Mouse (Mus musculus) adrenal gland, postnatal 25 days (tissue): Measurements from ENCODE around the gene Tgm1. TPM values are rescaled to one million over a fixed set of nuclear protein-coding genes. Genes with fewer than 3 reads are reported as not detected.

ENCODE experiments used
- DNase-seq: peaks from one replicate; pipeline ENCODE4 v3.0.0; 2021; ENCODE audit warnings: mixed read lengths
- total RNA-seq: library from RNA; stranded (reverse); gene quantifications from 2 replicates; pipeline ENCODE4 v1.2.3, GENCODE M21; 2021

The Tgm1 gene
- total RNA-seq, 1 experiment from 2014 or later = not detected

DNA sequence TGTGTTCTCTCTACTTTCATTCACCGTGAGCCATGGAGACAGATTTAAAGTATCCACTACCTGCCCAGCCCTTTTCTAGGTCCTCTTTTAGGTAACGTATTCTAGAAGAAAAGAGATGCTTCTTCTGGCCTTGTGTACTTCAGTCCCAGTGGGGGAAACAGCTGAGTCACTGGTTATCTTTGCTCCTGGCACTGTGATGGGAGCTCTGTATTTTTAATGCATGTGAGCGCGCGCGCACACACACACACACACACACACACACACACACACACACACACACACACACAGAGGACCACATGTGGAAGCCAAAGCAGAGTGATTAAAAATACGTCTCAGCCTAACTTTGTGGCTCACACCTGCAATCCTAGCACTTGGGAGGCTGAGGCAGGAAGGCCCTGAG is 9.7 kb upstream of the Tgm1 start:
- DNase-seq = no peak

DNA sequence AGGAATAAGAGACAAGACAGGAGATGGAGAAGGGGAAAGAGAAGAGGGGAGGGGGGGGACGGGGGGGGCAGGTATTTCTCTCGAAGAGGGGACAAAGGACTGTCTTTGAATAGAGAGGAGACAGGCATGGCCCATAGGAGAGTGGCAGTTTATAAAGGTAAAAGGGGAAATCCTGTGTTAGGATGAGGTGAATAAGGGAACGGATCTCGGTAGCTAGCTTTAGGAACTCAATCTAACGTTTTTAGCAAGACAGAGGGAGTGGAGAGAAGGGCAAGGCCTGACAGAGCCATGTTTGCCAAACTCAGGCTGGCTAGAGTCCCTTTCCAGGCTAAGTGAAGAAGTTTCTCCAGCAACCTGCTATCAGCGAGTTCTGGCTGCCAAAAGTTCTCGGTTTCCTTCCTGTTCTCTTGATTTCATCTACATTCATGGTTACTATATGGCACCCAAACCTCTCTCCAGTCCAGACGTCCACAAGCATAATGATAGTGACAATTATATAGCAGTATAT is 8.8 kb upstream of the Tgm1 start:
- no peak for DNase-seq

DNA sequence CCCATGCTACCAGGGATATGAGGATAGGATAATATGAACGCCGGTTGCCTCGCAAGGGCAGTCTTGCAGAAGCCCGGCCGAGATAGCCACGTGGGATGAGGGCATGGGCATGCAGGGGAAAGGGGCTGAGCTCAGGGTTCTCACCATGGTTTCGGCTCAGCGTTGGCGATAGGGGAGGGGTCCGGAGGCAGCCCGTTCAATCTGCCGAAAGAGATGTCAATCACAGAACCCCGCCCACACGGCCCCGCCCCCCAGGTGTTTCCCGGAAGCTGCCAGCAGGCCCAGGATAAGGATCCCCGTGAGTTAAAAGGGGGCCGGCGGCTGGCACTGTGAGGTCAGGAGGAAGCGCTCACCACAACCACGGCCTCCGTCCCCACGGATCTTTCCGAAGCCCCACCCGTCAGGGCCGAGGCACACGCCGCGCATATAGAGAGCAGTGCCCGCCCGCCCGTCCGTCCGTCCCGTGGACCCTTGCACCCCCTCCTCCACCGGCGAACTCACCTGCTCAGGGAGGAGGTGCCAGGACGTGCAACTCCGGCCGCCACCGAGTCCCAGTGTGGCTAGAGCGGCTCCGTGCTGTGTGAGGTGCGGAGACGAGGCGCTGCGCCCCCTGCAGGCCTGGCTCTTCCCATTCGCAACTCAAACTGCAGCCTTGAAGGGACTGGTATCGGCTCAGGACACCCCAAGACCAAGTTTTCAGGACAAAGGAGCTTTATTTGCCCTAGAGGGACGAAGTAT is 8.1 kb upstream of the Tgm1 start, which contains the start of gene Rabggta:
TSS of gene Rabggta (minus strand) at position 564 of the 738 bp plus-strand sequence.
- peak; percentile 92 for DNase-seq

DNA sequence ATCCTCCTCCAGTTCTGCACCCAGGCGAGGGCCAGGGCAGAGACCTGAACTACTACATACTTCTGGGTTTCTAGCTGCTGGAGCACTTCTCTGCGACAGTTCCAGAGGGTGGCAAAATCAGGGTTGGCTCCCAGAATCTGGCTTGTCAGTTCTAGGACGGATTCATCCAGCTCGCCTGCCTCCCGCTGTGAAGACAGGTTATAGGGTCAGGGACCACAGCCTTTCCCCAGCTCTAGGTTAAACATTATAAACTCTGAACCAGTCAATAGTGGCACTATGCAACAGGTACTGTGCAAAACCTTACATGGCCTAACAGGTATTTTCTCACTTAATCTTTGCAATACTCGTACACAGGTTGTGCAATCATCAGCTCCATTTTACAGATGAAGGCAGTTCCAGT is 7.3 kb upstream of the Tgm1 start:
- no peak for DNase-seq

DNA sequence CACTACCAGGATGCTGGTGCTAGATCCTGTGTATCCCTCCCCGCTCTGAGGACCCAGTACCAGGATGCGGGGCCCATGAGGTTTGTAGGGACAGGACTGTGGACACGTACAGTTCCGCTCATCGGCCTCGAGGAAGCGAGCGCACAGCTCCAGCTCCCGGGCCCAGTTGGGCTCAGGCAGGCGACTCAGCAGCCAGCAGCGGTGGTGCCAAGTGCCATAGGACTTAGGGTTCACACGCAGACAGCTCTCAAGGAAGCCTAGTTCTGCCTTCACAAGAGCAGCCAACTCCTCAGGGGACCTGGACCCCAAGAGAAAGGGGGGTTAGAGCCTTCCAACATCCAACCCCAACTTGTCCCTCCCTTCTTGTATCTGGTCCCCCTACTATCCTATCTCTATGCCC is 6.9 kb upstream of the Tgm1 start:
- no peak for DNase-seq

DNA sequence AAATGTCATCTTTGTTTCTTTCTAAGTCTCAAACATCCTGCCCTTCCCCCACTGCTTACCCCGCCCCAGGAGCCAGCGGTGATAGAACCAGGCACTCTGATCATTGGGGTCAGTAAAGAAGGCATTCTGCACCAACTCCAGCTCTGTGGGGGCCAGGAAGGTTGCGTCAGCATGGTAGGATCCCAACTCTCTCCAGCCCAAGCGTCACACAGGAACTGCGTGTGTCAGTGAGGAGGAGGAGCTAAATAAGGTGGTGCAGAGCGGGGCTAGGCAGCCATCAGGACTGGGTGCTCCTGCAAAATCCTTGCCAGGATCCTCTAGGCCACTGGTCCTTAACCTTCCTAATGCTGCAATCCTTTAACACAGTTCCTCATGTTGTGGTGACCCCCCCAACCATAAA is 6.0 kb upstream of the Tgm1 start:
- DNase-seq = no peak

DNA sequence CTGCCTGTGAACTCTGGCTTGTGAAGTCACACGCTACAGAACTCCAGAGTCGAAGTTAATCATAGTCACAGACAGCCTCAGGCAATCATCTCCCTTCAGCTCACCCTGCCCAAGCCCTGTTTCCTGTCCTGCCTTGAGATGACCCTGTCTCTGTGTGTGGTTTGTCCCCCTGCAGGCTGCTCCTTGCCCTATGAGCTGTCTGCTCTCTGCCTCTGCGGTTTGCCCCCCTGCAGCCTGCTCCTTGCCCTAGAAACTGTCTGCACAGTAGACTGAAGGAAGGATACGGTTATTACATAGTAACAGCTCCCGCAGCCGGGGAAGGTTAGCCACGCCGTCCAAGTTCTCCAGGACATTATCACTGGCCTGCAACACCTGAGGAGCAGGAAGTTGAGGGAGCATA is 3.2 kb upstream of the Tgm1 start:
- DNase-seq = no peak

DNA sequence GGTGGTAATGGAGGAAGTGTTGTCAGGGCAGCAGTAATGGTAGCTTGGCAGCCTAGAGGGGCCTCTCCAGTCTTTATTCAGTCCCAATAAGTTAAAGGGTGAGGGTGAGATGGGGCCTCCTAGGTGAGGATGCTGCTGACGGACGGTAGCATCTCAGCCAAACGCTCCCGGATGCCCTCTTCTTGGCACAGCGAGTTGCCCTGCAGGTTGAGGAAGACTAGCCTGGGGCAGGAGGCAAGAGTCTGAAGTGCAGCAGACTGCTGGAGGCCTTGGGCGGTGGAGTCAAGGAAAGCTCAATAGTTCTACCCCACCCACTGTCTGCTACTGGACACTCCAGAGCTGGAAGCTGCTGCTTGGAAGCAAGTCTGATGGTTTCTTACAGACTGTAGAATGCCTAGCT is 2.5 kb upstream of the Tgm1 start:
- no peak for DNase-seq

DNA sequence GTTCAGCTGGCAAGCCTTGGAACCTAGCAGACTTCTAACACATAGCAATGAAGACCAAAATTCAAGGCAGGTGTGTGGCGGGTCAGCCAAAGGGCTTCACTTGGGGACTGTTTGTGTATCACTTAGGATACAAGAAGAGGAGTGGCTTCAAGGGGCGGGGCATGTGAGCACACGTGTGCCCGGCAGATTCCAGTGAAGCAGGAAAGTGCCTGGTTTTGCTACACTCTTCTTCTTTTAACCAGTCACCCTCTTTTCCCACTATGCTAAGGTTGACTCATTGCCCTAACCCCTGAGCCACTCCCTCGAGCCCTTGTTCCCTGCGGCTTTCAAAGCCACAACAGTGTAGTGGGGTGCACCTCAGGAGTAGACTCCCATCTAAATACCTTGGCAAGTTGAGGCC is 1.2 kb upstream of the Tgm1 start:
- DNase-seq = no peak

DNA sequence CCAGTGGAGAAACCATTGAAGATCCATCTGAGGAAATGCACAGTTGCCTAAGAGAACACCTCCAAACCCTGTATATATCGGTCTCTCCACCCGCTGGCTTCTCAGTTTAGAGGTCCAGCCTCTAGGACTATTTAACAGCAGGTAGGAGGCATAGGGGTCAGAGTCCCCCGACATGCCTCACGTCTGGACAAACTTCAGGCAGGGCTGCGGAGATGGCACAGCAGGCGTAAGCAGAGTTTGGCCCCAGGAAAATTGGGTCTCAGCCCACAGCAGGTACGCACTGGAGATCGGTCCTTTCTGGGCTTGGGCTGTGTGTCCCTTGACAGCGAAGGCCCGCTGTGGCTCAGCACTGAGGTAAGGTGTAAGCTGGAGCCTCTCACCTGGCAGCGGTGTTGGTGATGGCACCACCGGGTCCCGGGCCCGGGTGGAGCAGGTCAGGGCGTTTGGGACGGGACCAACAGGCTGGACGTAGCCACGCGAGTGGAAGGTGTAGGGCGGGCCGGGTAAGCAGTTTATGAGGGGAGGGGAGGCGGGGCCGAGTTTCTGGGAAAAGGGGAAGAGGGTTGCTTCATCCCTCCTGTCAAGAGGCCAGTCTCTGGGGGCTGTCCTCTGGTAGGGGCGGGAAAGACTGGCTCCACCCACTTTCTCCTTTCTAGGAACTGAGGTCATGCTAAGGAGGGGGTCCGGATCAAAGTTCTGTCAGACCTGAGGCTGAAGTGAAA is 558 bp downstream of the Tgm1 start:
- no peak for DNase-seq

DNA sequence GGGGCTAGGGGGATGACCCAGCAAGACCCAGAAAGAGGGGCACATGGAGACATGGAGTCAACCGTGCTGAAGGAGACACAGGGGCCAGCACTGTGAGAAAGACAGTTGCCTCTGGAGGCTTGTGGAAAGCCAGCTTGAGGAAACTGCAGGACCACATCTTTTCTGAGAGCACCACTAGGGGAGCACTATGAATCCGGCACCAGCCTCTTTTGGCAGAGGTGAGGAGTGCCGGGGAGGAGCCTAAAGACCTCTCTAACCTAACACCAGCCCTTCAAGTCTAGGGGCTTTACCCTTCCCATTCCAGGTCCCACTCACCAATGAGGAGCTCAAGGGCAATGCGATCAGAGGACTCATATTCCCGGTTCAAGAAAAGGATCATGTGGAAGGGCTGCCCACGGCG is 1.9 kb downstream of the Tgm1 start:
- no peak for DNase-seq

DNA sequence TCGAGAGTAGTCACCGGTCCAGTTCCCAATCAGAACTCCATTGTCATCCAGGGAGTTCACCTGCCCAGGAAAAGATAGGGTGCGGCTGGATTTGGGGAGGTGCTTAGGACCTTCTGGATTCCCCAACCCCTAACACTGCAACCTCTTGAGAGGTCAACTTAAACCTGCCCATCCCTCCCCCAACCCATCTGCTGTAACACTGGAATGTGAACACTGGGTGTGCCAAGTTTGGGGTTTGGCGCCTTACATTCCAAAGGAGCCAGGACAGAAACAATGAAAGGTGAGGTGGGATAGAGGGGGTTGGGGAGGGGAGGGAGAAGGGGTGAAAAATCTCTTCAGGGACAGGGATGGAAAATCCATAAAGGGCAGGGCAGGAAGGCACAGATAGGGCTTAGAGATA is 4.2 kb downstream of the Tgm1 start:
- DNase-seq = no peak

DNA sequence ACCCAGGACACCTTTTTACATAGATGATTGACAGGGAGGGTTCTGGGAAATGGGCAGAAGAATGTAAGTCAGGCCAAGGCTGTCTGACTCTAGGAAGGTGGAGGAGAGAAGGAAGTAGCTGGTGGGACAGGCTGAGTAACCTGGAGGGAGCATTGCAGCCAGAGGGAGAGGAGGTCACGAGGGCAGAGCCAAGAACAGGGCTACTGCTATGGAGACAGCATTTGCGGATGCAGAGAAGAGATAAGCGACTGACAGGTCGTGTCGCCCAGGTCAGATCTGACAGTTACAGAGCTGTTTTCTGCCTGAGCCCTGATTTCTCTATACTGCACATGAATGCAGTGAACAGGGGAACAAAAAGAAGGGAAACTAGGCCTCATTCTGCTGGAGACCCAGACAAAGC is 6.3 kb downstream of the Tgm1 start:
- DNase-seq = no peak

DNA sequence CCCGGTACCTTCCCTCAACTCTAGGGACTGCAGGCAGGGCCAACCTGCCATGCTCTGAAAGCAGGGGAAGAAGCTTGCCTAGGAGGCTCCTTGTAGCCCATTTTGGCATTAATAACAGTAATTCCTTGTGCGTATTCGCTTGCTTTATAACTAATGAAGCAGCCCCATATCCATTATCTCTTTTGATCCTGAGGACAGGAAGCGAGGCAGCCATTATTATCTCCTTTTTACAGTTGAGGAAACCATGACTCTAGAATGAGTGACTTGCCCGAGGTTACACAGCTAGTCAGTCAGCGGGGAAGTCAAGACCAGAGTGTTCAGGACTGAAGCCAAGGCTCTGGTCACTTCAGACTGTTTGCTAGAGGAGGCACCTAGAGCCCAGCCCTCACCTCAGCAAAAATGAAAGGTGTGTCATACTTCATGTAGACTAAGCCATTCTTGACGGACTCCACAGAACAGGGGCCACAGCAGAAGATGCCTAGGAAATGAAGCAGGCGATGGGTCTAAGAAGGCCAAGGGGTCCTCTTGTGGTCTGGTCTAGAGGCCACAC is 7.6 kb downstream of the Tgm1 start:
- no peak for DNase-seq

DNA sequence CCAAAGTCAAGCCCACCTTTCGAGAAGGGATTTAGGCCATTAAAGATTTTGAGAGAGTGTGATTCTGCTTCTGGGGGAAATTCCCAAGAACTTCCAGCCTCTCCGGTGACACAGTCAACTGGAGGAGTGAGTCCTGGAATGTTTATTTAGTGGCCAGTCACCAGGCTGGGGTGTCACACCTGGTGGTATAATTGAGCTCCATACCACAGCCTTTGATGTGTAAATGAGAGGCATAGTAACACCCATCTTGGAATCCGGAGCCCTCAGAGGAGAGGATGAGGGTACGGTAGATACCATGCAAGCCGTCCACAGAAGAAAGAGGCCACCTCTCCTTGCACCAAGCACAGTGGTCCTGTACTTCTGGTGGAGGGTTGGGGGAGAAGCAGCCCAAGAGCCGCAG is 11.0 kb downstream of the Tgm1 start:
- DNase-seq = no peak

DNA sequence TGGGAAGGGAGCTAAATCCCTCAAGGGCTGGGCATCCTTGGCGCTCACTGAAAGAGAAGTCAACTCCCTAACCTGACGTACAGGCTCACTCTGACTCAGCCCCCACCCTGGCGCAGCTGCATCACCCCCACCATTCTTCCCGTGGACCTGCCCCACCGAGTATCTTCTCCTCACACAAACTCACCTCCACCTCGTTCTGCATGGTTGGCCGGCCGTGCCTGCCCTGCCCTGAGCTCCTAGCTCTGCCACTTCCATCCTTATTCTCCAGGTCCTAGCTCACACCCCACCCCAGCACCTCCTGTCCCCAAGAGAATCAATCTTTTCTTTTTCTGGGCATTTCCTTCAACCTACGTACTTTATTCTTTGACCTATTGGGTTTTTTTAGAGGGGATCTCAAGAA is 12.6 kb downstream of the Tgm1 start:
- DNase-seq = no peak

DNA sequence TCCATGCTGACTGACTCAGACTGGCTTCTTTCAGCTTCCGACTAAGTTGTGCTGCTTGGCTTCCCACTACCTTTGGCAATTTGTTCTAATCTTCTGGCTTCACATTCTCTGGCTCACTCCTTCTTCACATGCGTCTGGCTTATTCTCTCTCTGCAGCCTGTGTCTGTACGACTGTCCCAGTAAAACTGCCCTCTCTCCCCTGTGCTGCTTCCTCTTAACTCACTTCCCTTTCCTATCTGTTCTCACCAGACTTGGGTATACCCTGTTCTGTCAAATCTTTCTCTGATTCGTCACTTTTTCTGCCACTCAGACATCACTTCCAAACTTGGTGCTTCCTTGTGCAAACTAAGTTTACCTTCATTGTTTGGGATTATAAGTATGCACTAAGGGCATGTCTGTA is 16.5 kb downstream of the Tgm1 start:
- no peak for DNase-seq

DNA sequence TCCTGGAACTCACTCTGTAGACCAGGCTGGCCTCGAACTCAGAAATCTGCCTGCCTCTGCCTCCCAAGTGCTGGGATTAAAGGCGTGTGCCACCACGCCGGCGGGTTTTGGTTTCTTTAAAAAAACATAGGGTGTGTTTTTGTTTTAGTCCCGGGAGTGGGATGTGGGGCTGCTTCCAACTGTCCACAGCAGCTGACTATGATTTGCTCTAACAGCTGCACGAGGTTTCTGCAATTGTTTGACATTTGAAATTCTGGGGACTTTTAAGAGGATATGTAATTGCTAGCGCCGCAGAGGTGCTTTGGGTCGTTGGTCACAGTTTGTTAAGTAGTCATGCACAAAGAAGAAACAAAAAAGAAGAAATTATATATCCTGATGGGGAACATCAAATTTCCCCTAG is 24.3 kb downstream of the Tgm1 start:
- no peak for DNase-seq

DNA sequence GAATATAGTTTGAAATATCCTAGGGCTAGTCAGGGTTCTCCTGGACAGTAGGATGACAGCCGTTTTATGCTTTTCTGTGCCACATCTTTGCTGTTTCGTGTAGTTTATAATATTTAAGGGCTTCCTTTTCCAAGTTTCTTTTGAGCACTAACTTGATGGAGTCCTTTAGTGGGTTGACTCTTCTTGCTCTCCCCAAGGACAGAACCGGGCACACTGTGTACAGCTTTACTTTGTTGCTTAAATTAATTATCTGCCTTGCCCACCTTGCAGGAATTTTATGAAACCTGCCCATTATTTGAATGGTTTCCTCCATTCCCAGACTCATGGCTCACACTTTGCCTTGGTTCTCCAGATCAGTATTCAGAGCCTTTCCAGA is 31.6 kb downstream of the Tgm1 start:
- no peak for DNase-seq

DNA sequence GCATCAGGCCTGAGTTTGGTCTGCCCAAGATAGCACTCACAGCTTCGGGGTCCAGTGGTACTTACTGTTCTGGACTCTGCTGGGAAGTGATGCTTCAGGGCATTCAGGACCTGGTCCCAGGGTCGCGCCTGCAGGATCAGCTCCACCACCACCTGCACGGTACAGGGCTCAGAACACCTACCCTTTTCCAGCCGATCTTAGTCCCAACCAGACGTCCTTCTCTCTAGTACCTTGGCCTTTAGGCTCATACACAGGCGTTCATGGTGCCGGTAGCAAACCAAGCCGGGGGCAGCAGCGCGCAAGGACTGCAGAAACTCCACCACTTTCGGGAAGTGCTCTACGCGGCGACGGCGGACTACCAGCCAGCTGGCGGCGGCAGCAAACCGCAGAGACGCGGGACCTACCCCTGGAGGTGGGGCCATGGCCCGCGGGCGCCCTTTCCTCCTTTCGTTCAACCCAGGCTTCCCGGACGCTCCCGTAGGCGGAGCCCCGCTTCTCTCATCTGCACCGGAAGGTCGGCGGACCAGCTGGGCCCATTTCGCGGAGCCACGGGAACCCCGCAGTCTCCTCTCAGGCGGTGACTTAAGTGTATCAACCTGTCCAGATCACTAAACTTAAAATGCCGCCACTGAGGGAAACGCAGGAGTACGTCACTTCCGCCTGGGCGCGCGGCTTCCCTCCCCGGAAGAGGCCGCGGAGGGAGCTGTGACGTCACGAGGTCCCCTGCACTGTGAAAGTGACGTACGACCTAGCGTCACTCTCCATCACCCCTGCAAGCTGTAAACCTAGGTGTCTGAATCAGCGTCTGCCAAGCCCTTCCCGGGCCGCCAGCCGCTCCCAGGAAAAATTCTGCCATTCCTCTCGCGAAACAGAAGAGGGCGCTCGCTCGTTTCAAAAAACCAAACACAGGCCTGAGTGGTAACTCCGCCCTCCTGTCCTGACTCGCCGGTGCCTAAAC is 32.3 kb downstream of the Tgm1 start, which contains the start of gene Tinf2:
TSS of gene Tinf2 (minus strand) at position 661 of the 958 bp plus-strand sequence.
- DNase-seq = peak; percentile 92

DNA sequence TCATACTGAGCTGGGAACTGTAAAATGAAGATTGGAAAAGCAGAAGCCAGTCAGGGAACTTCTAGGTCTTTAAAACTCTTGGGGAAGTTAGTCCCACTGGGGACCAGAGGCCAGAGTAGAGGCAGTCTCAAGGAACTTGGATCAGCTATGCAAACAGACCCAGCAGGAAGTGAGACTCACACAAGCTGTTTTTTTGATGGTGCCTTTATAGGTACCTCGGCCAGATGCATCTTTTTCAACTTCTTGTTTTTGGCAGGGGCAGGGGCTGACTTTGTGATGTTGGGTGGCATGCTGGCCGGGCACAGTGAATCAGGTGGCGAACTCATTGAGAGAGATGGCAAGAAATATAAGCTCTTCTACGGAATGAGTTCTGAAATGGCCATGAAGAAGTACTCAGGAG is 36.1 kb downstream of the Tgm1 start:
- DNase-seq = no peak

DNA sequence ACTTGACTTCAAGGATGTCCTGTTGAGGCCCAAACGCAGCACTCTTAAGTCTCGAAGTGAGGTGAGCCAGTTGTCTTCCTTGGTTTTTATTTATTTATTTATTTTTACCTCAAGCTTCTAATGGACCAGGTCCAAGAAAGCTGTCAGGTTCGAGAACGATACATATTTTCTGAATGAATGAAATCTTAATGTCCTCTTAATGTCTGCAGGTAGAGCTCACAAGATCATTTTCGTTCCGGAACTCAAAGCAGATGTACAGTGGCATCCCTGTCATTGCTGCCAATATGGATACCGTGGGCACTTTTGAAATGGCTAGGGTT is 41.0 kb downstream of the Tgm1 start:
- DNase-seq = no peak
